Mouse (Mus musculus) kidney, adult 2 months (tissue): ENCODE measurements around the gene Hnrnpa3. TPM values are rescaled to one million over a fixed set of nuclear protein-coding genes. Genes with fewer than 3 reads are reported as not detected.
A peak's percentile ranks its signal among the peaks of the same experiment; 100 is the strongest.
"Not testable (repeated sequence)": the region's sequence is repeated elsewhere in the genome, so short reads cannot be mapped to it uniquely, and the experiment has no call there.

Experiments
- DNase-seq: peaks from one replicate; pipeline ENCODE4 v3.0.0; 2021
- H3K27ac ChIP-seq: fragments of 200-500 bp; 2 replicates; pipeline ENCODE4 v1.5.1; 2012; ENCODE audit warnings: low read depth, low read length, control low read depth, inconsistent platforms; ENCODE audit not compliant: insufficient read depth
- H3K27me3 ChIP-seq: fragments of 200-500 bp; replicated peaks from 2 replicates; pipeline ENCODE4 v1.6.1; 2012; ENCODE audit warnings: mild to moderate bottlenecking, moderate library complexity, low read length, inconsistent platforms; ENCODE audit not compliant: control insufficient read depth, insufficient read depth
- H3K36me3 ChIP-seq: fragments of 200-500 bp; 2 replicates; pipeline ENCODE4 v1.6.1; 2012; ENCODE audit warnings: mild to moderate bottlenecking, moderate library complexity, low read length, inconsistent platforms; ENCODE audit not compliant: control insufficient read depth, insufficient read depth
- H3K4me1 ChIP-seq: fragments of 200-500 bp; 2 replicates; pipeline ENCODE4 v1.6.1; 2011; ENCODE audit warnings: low read length; ENCODE audit not compliant: control insufficient read depth, insufficient read depth
- H3K4me3 ChIP-seq: fragments of 200-500 bp; 2 replicates; pipeline ENCODE4 v1.5.1; 2011; ENCODE audit warnings: mild to moderate bottlenecking, low read depth, low read length, control low read depth; ENCODE audit not compliant: insufficient read depth
- CTCF ChIP-seq: fragments of 200-500 bp; conservative IDR thresholded peaks from 2 replicates; pipeline ENCODE4 v1.5.1; 2011; ENCODE audit warnings: low read depth, mild to moderate bottlenecking, control low read depth, low read length, moderate library complexity, mixed read lengths; ENCODE audit not compliant: insufficient read depth, insufficient read length
- POLR2A ChIP-seq: fragments of 200-500 bp; IDR thresholded peaks from one replicate; pipeline ENCODE4 v1.6.1; 2011; ENCODE audit warnings: low read depth, low read length, control low read depth
- WGBS: fragments of 180-500 bp; shearing (Covaris S2); methylation state at CpG from one replicate; pipeline ENCODE4 v1.1.7; 2018; 5-methylcytosine and 5-hydroxymethylcytosine counted together
- polyA plus RNA-seq: library from polyadenylated mRNA; depleted of rRNA; stranded (reverse); fragments of >200 nt; gene quantifications from 2 replicates; pipeline ENCODE4 v1.2.3, GENCODE M21; 2012

Gene Hnrnpa3
- polyA plus RNA-seq, 1 experiment = 34.0 TPM

DNA sequence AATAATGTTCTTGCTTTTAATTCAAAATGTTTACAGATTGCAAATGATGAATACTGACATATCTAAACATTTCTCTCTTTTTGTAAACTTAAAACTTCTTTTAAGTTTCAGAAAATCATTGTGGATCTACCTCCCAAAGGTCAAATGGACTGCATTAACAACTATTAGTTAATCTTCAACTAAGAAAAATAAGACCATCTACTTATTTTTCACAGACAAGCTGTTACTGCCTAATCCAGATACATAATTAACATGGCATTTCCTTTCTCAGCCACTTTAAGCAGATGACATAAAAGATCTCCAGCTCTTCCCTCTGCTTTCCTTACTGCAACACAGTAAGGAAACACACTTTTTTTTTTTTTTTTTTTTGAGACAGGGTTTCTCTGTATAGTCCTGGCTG lies 21.7 kb upstream of the Hnrnpa3 start:
- Histone ChIP-seq H3K4me1 (peaks cover 12% of the 10 kb centered on the region), H3K27me3 (no peaks in the 10 kb centered on the region), H3K4me3 (no peak overlapping the region), H3K27ac (no peak overlapping the region; the same call in 1 of the 2 replicates), H3K36me3 (no peaks in the 10 kb centered on the region)
- peak; percentile 62 for DNase-seq
- TF ChIP-seq CTCF = no peak
- no peak for TF ChIP-seq POLR2A

- Histone ChIP-seq H3K27ac (peak overlapping the region; percentile 83), H3K4me1 (peaks cover 13% of the 10 kb centered on the region)
- H3K36me3 ChIP-seq, H3K27me3 ChIP-seq, H3K4me3 ChIP-seq, DNase-seq: not testable (repeated sequence)
- WGBS = 46% methylated on average over 6 of the region's 6 CpGs
Observed at GRCm38 (mm10) chr2:75637822-75638221, 21.2 kb upstream of the Hnrnpa3 start.

GRCm38 (mm10) chr2:75639535-75639934 lies 19.5 kb upstream of the Hnrnpa3 start:
- H3K36me3 ChIP-seq, H3K27me3 ChIP-seq, DNase-seq: not testable (repeated sequence)
- peak overlapping the region; percentile 69; the same call in 1 of the 2 replicates for H3K27ac ChIP-seq
- H3K4me1 ChIP-seq = peaks cover 19% of the 10 kb centered on the region
- H3K4me3 ChIP-seq = peak overlapping the region; percentile 43
- 1% methylated on average over 11 of the region's 12 CpGs for WGBS

DNA sequence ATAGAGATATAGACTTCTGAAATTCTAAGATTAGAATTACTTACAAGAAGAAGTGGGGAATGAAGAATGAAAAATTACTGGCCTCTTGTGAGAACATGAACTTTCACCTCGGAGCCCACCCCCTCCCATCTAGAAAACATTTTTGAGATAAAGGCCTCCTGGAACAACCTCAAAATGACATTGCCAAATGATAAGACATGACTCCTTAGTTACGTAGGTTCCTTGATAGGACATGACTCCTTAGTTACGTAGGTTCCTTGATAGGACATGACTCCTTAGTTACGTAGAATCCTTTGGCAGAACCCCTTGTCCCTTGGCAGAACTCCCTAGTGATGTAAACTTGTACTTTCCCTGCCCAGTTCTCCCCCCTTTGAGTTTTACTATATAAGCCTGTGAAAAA lies 16.7 kb upstream of the Hnrnpa3 start:
- H3K4me3 ChIP-seq, DNase-seq, H3K36me3 ChIP-seq, H3K27ac ChIP-seq, H3K27me3 ChIP-seq: not testable (repeated sequence)
- 70% methylated on average over 4 of the region's 4 CpGs for WGBS
- H3K4me1 ChIP-seq = peaks cover 12% of the 10 kb centered on the region; the same call in 1 of the 2 replicates

GRCm38 (mm10) chr2:75642795-75643550 lies 16.1 kb upstream of the Hnrnpa3 start:
- TF ChIP-seq CTCF (no peak), POLR2A (no peak)
- peaks cover 7% of the 10 kb centered on the region; the same call in 1 of the 2 replicates for H3K4me1 ChIP-seq
- H3K4me3 ChIP-seq = no peak overlapping the region
- no peaks in the 10 kb centered on the region for H3K27me3 ChIP-seq
- 63% methylated on average over 8 of the region's 8 CpGs for WGBS
- H3K27ac ChIP-seq = no peak overlapping the region
- no peaks in the 10 kb centered on the region for H3K36me3 ChIP-seq
- DNase-seq = peak; percentile 89

DNA sequence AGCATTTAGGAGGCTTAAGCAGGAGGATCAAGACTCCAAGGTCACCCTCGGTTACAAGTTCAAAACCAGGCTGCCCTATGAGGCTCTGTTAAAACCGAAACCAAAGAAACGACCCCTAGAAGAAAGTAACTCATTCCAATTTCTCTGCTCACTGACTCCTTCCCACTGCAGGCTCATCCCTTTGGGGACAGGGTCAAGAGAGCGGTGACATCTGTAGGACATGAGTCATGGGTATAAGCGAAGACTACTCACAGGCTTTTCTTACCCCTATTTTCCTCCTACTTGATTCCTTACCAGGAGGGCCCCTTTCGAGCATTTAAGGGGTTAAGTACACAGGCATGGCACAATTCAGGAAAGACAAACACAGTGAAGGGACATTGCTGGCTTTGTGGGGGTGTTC lies 15.1 kb upstream of the Hnrnpa3 start:
- TF ChIP-seq POLR2A = no peak
- TF ChIP-seq CTCF = no peak
- H3K36me3 ChIP-seq = no peaks in the 10 kb centered on the region
- peaks cover 7% of the 10 kb centered on the region; the same call in 1 of the 2 replicates for H3K4me1 ChIP-seq
- H3K27me3 ChIP-seq = no peaks in the 10 kb centered on the region
- 84% methylated on average over 6 of the region's 6 CpGs for WGBS
- no peak overlapping the region for H3K27ac ChIP-seq
- DNase-seq = no peak
- no peak overlapping the region for H3K4me3 ChIP-seq

DNA sequence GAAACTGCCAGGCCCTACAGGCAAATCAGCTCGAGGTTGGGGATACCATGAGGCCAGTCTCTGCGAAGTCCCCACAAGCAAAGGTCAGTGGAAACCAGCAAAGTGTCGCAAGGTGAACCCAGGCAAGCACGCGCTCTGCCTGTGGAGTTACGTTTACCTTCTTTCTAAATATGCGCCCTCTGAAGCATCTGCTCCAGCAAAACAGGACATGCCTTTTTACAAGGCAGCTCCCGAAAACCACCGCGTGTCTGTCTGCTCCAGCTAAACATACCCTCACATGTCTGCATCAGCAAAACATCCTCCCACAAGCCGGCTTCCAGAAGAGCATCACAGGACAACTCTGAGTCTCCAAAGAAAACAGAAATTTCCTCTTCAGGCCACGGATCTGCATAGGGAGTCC lies 13.8 kb upstream of the Hnrnpa3 start:
- WGBS = 92% methylated on average over 12 of the region's 12 CpGs
- H3K36me3 ChIP-seq = no peaks in the 10 kb centered on the region
- no peak for DNase-seq
- H3K27ac ChIP-seq = no peak overlapping the region
- peaks cover 7% of the 10 kb centered on the region; the same call in 1 of the 2 replicates for H3K4me1 ChIP-seq
- no peaks in the 10 kb centered on the region for H3K27me3 ChIP-seq
- H3K4me3 ChIP-seq = no peak overlapping the region
- TF ChIP-seq CTCF = no peak
- TF ChIP-seq POLR2A = no peak

- 0 out of 2 replicates have a peak, but pooled peaks cover 2% of the 10 kb centered on the region for H3K36me3 ChIP-seq
- TF ChIP-seq CTCF (no peak), POLR2A (no peak)
- no peaks in the 10 kb centered on the region for H3K4me1 ChIP-seq
- DNase-seq = no peak
- H3K27ac ChIP-seq = no peak overlapping the region
- 91% methylated on average over 1 of the region's 1 CpGs for WGBS
- no peaks in the 10 kb centered on the region for H3K27me3 ChIP-seq
- no peak overlapping the region for H3K4me3 ChIP-seq
Observed at GRCm38 (mm10) chr2:75650437-75650836, 8.6 kb upstream of the Hnrnpa3 start.
